Mouse (Mus musculus) gastrocnemius, postnatal 14 days (tissue): Measurements from ENCODE around the gene Svs2. TPM values are rescaled to one million over a fixed set of nuclear protein-coding genes. Genes with fewer than 3 reads are reported as not detected.
"Not testable (repeated sequence)": the region's sequence is repeated elsewhere in the genome, so short reads cannot be mapped to it uniquely, and the experiment has no call there.

Experiments
- DNase-seq: peaks from one replicate; pipeline ENCODE4 v3.0.0; 2021; ENCODE audit warnings: mixed read lengths
- intact Hi-C: fragments of 180-260 bp; cut with DNase I; formaldehyde crosslinking; loops from one replicate; pipeline ENCODE4 v1.15.1; 2025; ENCODE audit warnings: low total_unique reads
- long read RNA-seq, 2 experiments: library from polyadenylated mRNA; stranded (forward); transcript quantifications; one replicate each; pipeline ENCODE4 v2.0.0; 2021
- total RNA-seq, 2 experiments: library from RNA; stranded (reverse); gene quantifications; 2 replicates each; pipeline ENCODE4 v1.2.3; 2021

The Svs2 gene
- not detected for total RNA-seq
- long read RNA-seq, experiment 1, result 0 reads
- long read RNA-seq, experiment 2, result 0 reads

- no peak for DNase-seq
- intact Hi-C loops, result no loop called here
Measured at GRCm38 (mm10) chr2:164238366-164238765, at the start of gene Svs2. TSS of gene Svs2 (minus strand) at chr2:164238466.

DNA sequence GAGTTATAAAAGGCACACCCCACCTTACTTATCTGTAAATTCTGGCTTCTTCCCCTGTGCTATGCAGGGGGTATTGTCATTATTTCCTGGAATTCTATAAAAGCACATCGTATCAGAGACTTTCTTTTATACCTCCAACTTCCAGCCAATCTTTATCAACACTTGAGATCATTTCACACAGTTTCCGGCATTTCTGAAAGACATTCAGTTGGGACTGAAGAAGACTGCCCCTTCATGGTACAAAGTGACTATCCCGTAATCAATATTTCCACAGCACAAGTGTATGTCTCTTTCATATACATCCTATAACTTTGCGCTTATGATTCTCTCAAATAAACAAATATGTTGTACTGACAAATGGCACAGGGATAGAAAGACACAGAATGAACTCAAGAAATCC is 40.1 kb upstream of the Svs2 start, which contains the start of gene Svs4:
Svs4 (minus strand) TSS at position 101 of the 400 bp plus-strand sequence.
- intact Hi-C loops, result no loop called here

GRCm38 (mm10) chr2:164256540-164256939 is 18.3 kb upstream of the Svs2 start, which contains the start of gene Svs3b:
TSS of gene Svs3b (minus strand) at chr2:164256640.
- DNase-seq, intact Hi-C loops: not testable (repeated sequence)

More for the DNA sequence above, 40.1 kb upstream of the Svs2 start, which contains the start of gene Svs4:
- DNase-seq, result no peak

GRCm38 (mm10) chr2:164232671-164233070 is 5.6 kb downstream of the Svs2 start:
- no peak for DNase-seq
- intact Hi-C loops, result no loop called here

- intact Hi-C loops, result no loop called here
- no peak for DNase-seq
Measured at GRCm38 (mm10) chr2:164228361-164229070, 9.8 kb downstream of the Svs2 start.

- intact Hi-C loops, result no loop called here
Measured at GRCm38 (mm10) chr2:164221522-164221921, 16.7 kb downstream of the Svs2 start, which contains the start of gene Wfdc15b. TSS of gene Wfdc15b (minus strand) at chr2:164221660.

DNA sequence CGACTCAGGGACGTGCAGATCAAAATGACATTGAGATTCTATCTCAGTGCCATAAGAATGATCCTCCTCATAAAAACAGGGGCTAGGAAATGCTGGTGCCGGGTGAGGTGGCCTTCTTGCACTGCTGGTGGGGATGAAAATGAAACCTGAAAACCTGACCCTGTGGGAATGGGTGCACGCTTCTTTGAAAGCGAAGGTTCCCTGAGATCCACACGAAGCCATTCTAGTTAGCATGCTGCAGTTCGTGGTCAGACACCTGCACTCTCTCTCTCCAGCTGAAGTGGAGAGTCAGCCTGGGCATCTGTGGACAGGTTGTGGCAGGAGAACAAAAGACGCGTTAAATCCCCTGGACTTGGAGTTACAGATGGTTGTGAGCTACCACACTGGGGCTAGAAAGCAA is 19.0 kb downstream of the Svs2 start:
- intact Hi-C loops, result no loop called here
- no peak for DNase-seq

More at GRCm38 (mm10) chr2:164221522-164221921, 16.7 kb downstream of the Svs2 start, which contains the start of gene Wfdc15b:
- DNase-seq, result no peak

GRCm38 (mm10) chr2:164212711-164213110 is 25.6 kb downstream of the Svs2 start:
- intact Hi-C loops, result no loop called here

GRCm38 (mm10) chr2:164210892-164211291 is 27.4 kb downstream of the Svs2 start:
- intact Hi-C loops, result no loop called here

More at GRCm38 (mm10) chr2:164212711-164213110, 25.6 kb downstream of the Svs2 start:
- DNase-seq, result no peak

GRCm38 (mm10) chr2:164206676-164207075 is 31.6 kb downstream of the Svs2 start:
- DNase-seq, result no peak
- intact Hi-C loops, result no loop called here

More at GRCm38 (mm10) chr2:164210892-164211291, 27.4 kb downstream of the Svs2 start:
- DNase-seq, result no peak

- DNase-seq, intact Hi-C loops: not testable (repeated sequence)
Measured at GRCm38 (mm10) chr2:164206011-164206410, 32.3 kb downstream of the Svs2 start.

- DNase-seq, result no peak
- intact Hi-C loops, result no loop called here
Measured at GRCm38 (mm10) chr2:164199626-164200327, 38.5 kb downstream of the Svs2 start, which contains the start of gene Wfdc15a. TSS of gene Wfdc15a (minus strand) at chr2:164200130.

- no peak for DNase-seq
Measured at GRCm38 (mm10) chr2:164196700-164196990, 41.6 kb downstream of the Svs2 start.

GRCm38 (mm10) chr2:164195971-164196699 is 42.1 kb downstream of the Svs2 start:
- DNase-seq, result no peak
- intact Hi-C loops, result no loop called here

More at GRCm38 (mm10) chr2:164196700-164196990, 41.6 kb downstream of the Svs2 start:
- intact Hi-C loops, result no loop called here

DNA sequence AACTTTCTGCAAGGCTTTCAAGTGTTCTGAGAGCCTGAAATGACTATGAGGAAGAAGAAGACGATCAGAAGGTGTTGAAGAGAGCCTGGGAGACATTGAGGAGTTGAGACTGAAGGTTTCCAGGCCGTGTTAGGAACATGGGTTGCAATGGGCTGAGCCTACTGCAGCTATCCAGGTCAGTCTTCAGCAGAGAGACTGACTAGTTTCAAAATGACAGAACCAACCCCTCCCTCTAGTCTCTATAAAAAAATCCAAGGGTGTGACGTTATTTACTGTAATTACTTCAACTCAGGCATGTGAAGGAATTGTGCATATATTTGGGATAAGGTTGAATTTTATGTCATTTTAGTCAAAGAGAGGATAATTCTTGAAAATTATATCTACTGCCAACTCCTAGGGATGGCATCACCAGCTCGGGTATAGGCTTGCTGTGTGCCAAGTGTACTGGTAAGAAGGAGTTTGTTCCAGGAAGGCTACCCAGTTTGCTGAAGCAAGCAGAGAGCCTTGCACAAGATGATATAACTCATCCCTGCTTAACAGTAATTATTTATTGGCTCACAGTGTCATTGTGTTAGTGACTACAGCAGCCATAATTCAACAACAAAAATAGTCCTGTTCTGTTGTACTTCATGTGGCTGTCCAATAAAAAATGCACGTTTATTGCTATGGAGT is 43.2 kb downstream of the Svs2 start:
- intact Hi-C loops, result no loop called here
- no peak for DNase-seq

DNA sequence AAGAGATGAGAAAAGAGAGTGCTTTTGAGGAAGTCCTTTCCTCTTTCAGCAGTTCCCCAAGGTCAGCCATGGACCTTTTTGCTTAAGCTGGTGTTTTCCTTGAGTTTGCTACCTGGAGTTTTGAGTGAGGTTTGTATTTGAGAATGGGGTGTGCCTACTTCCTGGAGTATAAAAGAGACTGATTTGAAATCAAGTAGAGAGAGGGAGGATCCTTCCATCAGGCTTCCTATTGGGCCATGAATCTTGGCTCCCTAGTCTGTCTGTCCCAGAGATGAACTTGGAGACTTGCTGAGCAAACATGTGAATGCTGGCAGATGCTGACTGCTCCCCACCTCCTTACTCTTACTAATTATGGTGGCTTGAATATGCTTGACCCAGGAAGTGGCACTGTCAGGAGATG is 46.0 kb downstream of the Svs2 start:
- DNase-seq, result no peak
- intact Hi-C loops, result no loop called here

GRCm38 (mm10) chr2:164190576-164190975 is 47.7 kb downstream of the Svs2 start, which contains the start of gene Wfdc12:
TSS of gene Wfdc12 (minus strand) at chr2:164190608.
- intact Hi-C loops, result no loop called here
- no peak for DNase-seq

DNA sequence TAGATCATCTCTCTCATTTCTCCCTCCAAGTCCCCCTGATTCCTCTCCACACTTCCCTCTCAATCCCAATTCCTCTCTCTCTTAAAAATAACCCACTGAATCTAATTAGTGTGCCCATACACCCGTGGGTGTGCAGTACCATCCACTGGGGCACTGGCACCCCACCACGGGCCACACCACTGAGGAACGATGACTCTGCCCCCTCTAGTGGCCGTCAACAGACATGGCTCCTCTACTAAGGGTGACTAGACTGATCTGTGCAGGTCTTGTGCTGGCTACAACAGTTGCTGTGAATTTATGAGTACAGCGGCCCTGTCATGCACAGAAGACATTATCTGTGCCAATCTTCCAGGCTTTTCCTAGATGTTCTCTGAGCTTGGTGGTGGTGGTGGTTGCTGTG is 49.5 kb downstream of the Svs2 start:
- intact Hi-C loops, result no loop called here
- no peak for DNase-seq
